Mouse (Mus musculus): ENCODE results near the gene Lat2.

The Lat2 gene

GRCm38 (mm10) chr5:134611810-134612521 is 2.9 kb downstream of the Lat2 start:
- no peak for DNase-seq

- no peak for DNase-seq
These were observed 4.7 kb downstream of the Lat2 start for GRCm38 (mm10) chr5:134609916-134610643.

DNA sequence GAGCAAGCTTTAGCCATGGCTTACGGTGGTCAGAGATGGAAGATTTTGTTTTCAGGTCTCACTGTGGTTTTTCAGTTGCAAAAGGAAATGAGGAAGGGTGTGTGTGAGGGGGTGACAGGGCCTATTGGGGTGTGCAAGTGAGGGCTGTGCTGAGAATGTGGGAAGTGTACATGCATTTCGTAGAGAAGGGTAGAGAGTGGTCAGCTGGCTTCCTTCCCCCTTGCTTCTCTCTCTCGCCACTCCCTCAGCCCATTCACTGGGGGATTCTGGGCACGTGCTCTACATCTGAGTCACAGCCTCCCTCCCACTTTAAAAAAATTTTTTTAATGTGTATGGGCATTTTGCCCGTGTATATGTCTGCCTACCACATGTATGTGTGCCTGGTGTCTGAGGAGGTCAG is 7.7 kb downstream of the Lat2 start:
- no peak for DNase-seq

- no peak for DNase-seq
These were observed 8.5 kb downstream of the Lat2 start for GRCm38 (mm10) chr5:134606314-134606713.

DNA sequence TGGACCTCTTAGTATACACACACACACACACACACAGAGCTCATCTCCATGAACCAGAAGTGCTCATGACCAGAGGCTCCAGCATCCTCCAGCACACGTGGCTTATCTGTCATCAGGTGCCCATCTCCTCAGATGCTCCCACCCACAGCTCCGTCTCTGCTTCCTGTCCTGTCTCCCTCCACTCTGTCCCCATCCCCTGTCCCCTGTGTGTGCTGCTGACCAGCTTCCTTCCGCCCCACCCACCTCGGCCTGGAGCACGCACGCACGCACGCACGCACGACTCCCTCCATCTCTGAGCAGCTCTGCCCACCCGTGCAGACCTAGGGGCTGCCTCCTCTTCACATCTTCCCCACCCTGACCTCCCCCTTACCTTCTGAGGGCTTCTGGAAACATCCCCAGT is 10.4 kb downstream of the Lat2 start:
- DNase-seq, result no peak

DNA sequence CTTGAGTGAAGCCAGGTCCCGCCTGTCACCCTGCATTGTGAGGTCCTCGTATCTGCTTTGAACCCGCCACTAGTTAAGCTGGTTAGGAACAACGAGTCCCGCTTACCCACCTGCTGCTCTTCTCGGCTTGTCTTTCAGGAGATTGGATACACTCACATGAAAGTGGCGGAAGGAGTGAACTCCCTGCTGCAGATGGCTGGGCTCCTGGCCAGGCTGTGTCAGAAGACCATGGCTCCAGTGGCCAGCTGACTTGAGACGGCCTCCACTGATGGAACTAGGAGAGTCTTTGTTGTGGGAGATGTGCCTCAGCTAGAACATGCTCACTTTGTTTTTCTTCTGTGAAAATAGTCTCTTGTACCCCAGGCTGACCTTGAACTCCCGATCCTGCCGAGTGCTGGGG is 17.1 kb downstream of the Lat2 start:
- DNase-seq, result no peak

GRCm38 (mm10) chr5:134593093-134593492 is 21.7 kb downstream of the Lat2 start:
- no peak for DNase-seq

- DNase-seq, result no peak
These were observed 22.7 kb downstream of the Lat2 start for GRCm38 (mm10) chr5:134592026-134592581.

- DNase-seq, result no peak
These were observed 24.9 kb downstream of the Lat2 start for GRCm38 (mm10) chr5:134589900-134590299.

DNA sequence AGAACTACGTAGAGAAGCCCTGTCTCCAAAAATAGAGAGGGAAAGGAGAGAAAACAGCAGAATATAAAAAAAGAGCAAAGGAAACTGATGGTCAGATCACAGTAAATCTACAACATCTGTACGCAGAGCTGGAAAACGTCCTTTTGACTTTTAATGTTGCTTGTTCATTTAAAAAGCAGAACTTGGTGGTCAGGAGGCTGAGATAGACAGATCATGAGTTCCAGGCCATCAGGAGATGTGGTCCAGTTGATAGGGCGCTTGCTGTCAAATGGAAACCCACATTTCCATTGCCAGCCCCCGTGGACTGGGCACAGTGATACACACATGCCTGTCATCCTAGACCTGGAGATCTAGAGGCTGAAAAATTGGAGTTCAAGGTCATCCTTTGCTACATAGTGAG is 30.0 kb downstream of the Lat2 start:
- DNase-seq, result no peak

- DNase-seq, result no peak
These were observed 31.0 kb downstream of the Lat2 start for GRCm38 (mm10) chr5:134583884-134584213.

DNA sequence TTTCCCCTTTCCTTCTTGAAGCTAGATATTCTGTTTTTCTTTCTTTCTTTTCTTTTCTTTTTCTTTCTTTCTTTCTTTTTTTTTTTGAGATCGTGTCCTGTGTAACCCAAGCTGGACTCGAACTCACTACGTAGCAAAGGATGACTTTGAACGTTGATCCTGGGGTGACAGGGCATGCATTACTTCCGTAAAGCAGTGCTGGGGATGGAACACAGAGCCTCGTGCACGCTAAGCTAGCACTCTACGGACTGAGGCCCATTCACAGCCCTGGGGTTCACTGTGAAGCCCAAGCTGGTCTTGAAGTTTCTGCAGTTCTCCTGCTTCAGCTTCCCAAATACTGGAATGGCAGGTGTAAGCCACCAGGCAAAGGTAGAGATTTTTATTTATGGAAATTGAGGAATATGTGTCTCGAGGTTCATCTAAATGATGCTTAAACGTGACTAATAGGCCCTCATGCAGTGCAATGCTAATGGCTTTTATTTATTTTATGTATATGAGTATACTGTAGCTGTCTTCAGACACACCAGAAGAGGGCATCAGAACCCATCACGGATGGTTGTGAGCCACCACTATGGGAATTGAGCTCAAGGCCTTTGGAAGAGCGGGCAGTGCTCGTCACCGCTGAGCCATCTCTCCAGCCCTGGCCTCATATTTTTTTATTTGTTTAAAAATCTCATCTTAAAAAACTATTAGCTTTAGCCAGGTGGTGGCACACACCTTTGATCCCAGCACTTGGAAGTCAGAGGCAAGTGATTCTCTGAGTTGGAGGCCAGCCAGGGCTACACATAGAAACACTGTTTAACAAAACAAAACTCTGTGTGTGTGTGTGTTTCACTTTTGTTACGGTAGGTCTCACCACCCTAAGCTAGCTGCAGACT is 31.6 kb downstream of the Lat2 start:
- DNase-seq, result peak; percentile 26

DNA sequence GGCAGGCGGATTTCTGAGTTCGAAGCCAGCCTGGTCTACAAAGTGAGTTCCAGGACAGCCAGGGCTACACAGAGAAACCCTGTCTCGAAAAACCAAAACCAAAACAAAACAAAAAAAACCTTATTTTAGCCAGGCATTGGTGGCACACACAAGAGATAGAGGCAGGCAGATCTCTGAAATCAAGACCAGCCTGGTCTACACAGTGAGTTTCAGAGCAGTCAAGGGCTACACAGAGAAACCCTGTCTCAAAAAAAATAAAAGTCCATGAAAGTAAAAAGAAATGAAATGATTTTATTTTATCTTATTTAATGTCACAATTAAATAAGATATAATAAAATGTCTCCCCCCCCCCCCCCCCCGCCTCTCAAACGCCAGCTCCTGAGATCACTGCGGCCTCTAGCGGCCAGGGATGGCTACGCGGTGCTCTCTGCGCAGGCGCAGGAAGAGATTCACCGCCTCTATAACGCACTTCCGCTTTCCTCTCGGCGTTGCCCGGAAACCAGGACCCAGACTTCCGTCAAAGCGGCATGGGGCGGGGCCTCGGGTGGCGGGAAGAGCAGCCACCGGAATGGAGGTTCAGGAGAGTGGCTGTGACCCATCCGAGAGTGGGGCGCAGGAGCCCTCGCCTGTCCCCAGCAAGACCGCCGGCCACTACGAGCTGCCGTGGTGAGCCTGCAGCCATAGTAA is 32.5 kb downstream of the Lat2 start:
- peak; percentile 99 for DNase-seq

- DNase-seq, result peak; percentile 60
These were observed 33.7 kb downstream of the Lat2 start, which contains the start of gene Rfc2 for GRCm38 (mm10) chr5:134581146-134581545. Gene Rfc2, plus strand, starts transcription at chr5:134581366.

DNA sequence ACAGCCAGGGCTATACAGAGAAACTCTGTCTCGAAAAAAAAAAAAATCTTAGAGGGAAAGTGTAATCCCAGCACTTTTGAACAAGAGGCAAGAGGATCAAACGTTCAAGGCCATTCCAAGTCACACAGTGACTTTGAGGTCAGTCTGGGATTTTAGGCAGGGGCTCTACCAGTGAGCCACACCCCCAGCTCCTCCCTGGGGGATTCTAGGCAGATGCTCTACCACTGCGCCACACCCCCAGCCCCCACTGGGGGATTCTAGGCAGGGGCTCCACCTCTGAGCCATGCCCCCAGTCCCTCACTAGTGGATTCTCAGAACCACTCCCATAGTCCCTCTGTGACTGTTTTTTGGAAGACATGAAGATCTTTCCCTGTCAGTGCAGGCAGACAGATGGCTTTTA is 35.7 kb downstream of the Lat2 start:
- DNase-seq, result no peak

DNA sequence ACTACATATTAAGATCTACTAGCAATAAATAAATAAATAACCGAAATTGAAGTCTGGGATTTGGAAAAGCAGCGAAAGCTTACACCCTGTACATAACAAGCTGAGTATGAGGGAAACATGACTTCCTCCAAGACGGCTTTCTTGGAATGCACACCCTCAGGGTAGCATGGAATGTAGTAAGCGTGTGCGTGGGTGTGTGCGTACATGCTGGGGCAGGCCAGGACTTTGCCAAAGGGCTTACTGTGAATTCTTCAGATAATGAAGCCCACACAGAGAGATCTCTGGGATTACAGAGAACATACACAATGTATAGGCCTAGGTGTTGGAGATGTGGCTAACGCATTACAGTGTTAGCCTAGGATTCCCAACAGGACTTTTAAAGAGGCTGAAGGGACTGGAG is 37.3 kb downstream of the Lat2 start:
- no peak for DNase-seq

DNA sequence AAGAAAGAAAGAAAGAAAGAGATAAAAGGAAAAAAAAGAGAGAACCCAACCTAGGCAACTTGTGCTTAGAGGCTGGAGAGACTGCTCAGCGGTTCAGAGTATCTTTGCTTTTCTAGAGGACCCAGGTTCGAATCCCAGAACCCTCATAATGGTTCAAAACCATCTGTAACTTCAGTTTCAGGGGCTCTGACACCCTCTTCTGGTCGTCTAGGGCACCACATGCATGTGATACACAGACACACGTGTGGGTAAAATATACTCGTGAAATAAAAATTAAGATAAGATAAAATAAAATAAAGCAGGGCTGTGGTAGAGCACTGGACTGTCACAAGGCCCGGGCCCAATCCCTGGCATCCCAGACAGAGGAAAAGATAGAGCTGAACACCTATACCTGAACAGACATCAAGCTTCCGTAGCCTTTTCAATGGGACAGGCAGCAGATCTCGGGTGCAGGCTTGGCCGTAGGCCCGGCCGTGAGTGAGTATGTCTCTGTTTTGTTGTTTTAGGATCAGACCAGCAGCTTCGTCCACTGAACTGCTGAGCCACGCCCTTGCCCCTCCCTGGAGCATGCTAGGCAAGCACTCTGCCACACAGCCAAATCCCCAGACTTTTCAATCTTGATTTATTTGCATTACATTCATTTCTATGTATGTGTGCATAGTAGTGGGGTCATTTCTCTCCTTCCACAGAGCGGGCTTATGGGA is 38.2 kb downstream of the Lat2 start:
- peak; percentile 44 for DNase-seq

GRCm38 (mm10) chr5:134575833-134576232 is 39.0 kb downstream of the Lat2 start:
- DNase-seq, result no peak

DNA sequence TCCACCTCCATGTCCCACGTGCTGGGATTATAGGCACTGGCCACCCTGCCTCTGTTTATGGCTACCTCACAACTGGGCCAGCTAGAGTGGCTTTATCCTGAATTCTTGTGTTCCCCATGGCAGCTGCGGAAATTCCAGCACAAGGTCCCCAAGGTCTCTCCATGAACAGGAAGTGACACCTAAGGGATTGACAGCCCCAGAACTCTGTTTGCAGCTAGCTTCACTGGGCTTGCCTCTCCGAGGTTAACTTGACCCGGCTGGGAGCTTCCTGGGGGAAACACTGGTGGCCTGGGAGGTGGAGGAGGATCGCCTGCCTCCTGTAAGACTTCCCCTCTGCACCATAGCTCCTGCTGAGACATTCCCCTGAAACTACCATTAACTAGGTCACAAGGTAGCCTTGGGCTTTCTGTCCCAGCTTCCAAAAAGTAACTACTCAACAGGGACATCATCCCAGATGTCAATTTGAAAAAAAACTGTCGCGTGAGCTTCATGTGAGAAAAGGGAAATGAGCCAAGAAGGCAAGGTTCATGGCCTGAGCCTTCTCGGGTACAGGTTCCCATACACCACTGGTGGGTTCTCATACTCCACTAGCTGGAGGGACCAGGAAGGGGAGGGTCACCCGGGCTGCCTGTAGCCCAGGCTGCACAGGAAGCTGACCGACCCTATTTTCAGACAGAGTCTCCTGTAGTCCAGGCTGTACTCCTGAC is 42.2 kb downstream of the Lat2 start:
- DNase-seq, result peak; percentile 48

- DNase-seq, result peak; percentile 82
These were observed 42.9 kb downstream of the Lat2 start for GRCm38 (mm10) chr5:134571730-134572507.
